ENCODE assay signal across 24 mouse cellular contexts in the genomic region with DNA sequence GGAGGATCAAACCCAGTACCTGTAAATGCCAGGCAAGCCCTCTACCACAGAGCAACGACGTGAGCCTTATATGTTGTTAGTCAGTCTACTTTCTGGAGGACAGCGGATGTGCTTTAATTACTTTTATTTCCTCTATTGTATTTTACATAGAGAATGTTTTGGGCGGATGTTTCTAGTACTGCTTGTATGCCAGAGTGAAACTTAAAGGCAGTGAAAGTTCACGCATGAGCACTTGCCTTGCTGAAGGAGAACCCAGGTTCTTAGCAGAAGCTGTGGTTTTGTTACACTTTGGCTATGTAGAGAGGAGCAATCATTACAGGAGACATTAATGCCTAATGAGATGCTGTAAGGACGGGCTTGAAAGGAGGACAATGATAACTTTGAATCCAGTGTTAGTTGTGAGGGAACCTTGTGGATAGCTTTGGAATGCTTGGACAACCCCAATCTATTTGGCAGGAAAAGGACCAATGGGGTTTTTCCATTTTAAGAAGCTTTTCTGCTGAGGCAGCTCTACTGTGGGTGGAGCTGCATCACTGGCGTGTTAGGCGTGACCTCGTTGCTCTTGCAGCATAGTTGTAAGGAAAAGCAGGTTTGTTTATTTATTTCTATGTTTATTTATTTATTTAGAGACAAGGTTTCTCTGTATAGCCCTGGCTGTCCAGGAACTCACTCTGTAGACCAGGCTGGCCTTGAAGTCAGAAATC. TPM values are rescaled to one million over a fixed set of nuclear protein-coding genes. Genes with fewer than 3 reads are reported as not detected.
DNase-seq lines count a peak whose midpoint lies in the region; ATAC-seq and TF ChIP-seq lines count a peak whose summit lies in the region.
"Had no signal": no experiment of that assay in that cellular context is flagged by ENCODE, and none has a peak within 500 bp of the region (broad histone marks: within the 10 kb centered on the region; RNA-seq: fewer than 3 reads in every experiment).

No protein-coding gene starts in this region.

- H3K27ac ChIP-seq in bone marrow macrophage, adult 2 months (ENCODE audit: insufficient read depth, low read depth, low read length): 0 out of 2 replicates have a peak overlapping the region, but pooled peaks have one; percentile 4
- H3K27ac ChIP-seq in intestine, postnatal 0 days (ENCODE audit: low read depth, low read length): no peak overlapping the region
- no peak overlapping the region for H3K27ac ChIP-seq in forebrain, embryonic 11.5 days (ENCODE audit: low read depth, low read length)
- H3K27ac ChIP-seq in hindbrain, postnatal 0 days: no peak overlapping the region
- H3K27ac ChIP-seq: embryonic facial prominence, embryonic 10.5 days; hindbrain, embryonic 12.5 days; liver, embryonic 15.5 days; neural tube, embryonic 12.5 days had no signal

- no peak overlapping the region for H3K4me3 ChIP-seq in bone marrow macrophage, adult 2 months (ENCODE audit: insufficient read depth, low read length)
- no peak overlapping the region for H3K4me3 ChIP-seq in intestine, postnatal 0 days (ENCODE audit: low read depth, low read length)
- no peak overlapping the region for H3K4me3 ChIP-seq in forebrain, embryonic 11.5 days (ENCODE audit: low read depth, low read length)
- H3K4me3 ChIP-seq in hindbrain, postnatal 0 days (ENCODE audit: low read length): no peak overlapping the region
- H3K4me3 ChIP-seq: embryonic facial prominence, embryonic 10.5 days; hindbrain, embryonic 12.5 days; liver, embryonic 15.5 days; neural tube, embryonic 12.5 days had no signal

- WGBS in intestine, postnatal 0 days: 84% methylated on average over 9 of the region's 9 CpGs
- WGBS in forebrain, embryonic 11.5 days: 90% methylated on average over 9 of the region's 9 CpGs
- 82% methylated on average over 9 of the region's 9 CpGs for WGBS in hindbrain, postnatal 0 days

- peaks cover 8% of the 10 kb centered on the region; the same call in 1 of the 2 replicates for H3K4me1 ChIP-seq in bone marrow macrophage, adult 2 months (ENCODE audit: control insufficient read depth, insufficient read depth, low read length)
- H3K4me1 ChIP-seq in intestine, postnatal 0 days (replicated peaks; ENCODE audit: control insufficient read depth, insufficient read depth, low read length): no peaks in the 10 kb centered on the region
- no peaks in the 10 kb centered on the region for H3K4me1 ChIP-seq in forebrain, embryonic 11.5 days (replicated peaks; ENCODE audit: control insufficient read depth, insufficient read depth, low read length)
- no peaks in the 10 kb centered on the region for H3K4me1 ChIP-seq in hindbrain, postnatal 0 days (ENCODE audit: insufficient read depth, low read length)
- H3K4me1 ChIP-seq: embryonic facial prominence, embryonic 10.5 days; hindbrain, embryonic 12.5 days; liver, embryonic 15.5 days; neural tube, embryonic 12.5 days had no signal

- TF ChIP-seq POLR2A in bone marrow macrophage, adult 2 months (IDR thresholded peaks at IDR 0.05; ENCODE audit: borderline replicate concordance, low read depth, low read length): no peak

- H3K4me2 ChIP-seq in intestine, postnatal 0 days (replicated peaks; ENCODE audit: low read depth): no peak overlapping the region
- H3K4me2 ChIP-seq in forebrain, embryonic 11.5 days (ENCODE audit: low read depth, low read length, severe bottlenecking): no peak overlapping the region
- H3K4me2 ChIP-seq in hindbrain, postnatal 0 days (ENCODE audit: low read depth, low read length): no peak overlapping the region
- H3K4me2 ChIP-seq: hindbrain, embryonic 12.5 days; liver, embryonic 15.5 days; midbrain, embryonic 11.5 days; neural tube, embryonic 12.5 days had no signal

- TF ChIP-seq CTCF in bone marrow macrophage, adult 2 months (IDR thresholded peaks at IDR 0.05; ENCODE audit: low read depth, low read length): no peak
- TF ChIP-seq CTCF in intestine, postnatal 0 days (IDR thresholded peaks at IDR 0.05; ENCODE audit: low read depth): no peak
- no peak for TF ChIP-seq CTCF in hindbrain, postnatal 0 days (IDR thresholded peaks at IDR 0.05; ENCODE audit: low read depth)

- no peaks in the 10 kb centered on the region for H3K9me3 ChIP-seq in intestine, postnatal 0 days (ENCODE audit: control insufficient read depth)
- no peaks in the 10 kb centered on the region for H3K9me3 ChIP-seq in forebrain, embryonic 11.5 days (ENCODE audit: control insufficient read depth, low read length)
- no peaks in the 10 kb centered on the region for H3K9me3 ChIP-seq in hindbrain, postnatal 0 days (ENCODE audit: low read length)
- H3K9me3 ChIP-seq: embryonic facial prominence, embryonic 10.5 days; hindbrain, embryonic 12.5 days; liver, embryonic 15.5 days; neural tube, embryonic 12.5 days had no signal

- peak; percentile 35; the same call in 1 of the 2 replicates for ATAC-seq in monocyte, adult 5-6 weeks (replicated peaks; ENCODE audit: insufficient number of reproducible peaks, low FRiP score, low TSS enrichment, poor library complexity, severe bottlenecking)
- no peak for ATAC-seq in intestine, postnatal 0 days
- ATAC-seq in forebrain, embryonic 11.5 days (replicated peaks; ENCODE audit: low FRiP score): no peak
- no peak for ATAC-seq in hindbrain, postnatal 0 days
- ATAC-seq: forebrain, embryonic 16.5 days; lung, postnatal 0 days had no signal

- peak; percentile 3 for DNase-seq in gastrocnemius, adult 18-20 months (ENCODE audit: low spot score)
- no peak for DNase-seq in gastrocnemius, adult 8-10 months (ENCODE audit: low spot score in 2 of 2)
- peak; percentile 28 for DNase-seq in CD4-positive helper T cell, adult 2 months (ENCODE audit: low read depth, low spot score)
- DNase-seq in forebrain, embryonic 11.5 days (ENCODE audit: low spot score): no peak
- DNase-seq in hindbrain, postnatal 0 days (ENCODE audit: low spot score): no peak
- DNase-seq: adrenal gland, postnatal 25 days; cerebellum, adult 9-10 months; gastrocnemius, postnatal 36 days; kidney, adult 9 months; kidney, postnatal 36 days had no signal

- no peaks in the 10 kb centered on the region for H3K36me3 ChIP-seq in intestine, postnatal 0 days (ENCODE audit: control insufficient read depth, insufficient read depth)
- H3K36me3 ChIP-seq in forebrain, embryonic 11.5 days (ENCODE audit: control insufficient read depth, insufficient read depth, low read length): no peaks in the 10 kb centered on the region
- H3K36me3 ChIP-seq in hindbrain, postnatal 0 days (ENCODE audit: insufficient read depth, low read length): no peaks in the 10 kb centered on the region
- H3K36me3 ChIP-seq: embryonic facial prominence, embryonic 10.5 days; hindbrain, embryonic 12.5 days; liver, embryonic 15.5 days; neural tube, embryonic 12.5 days had no signal

- no peak overlapping the region for H3K9ac ChIP-seq in intestine, postnatal 0 days (ENCODE audit: low read depth, low read length)
- H3K9ac ChIP-seq in forebrain, embryonic 11.5 days (ENCODE audit: low read length): no peak overlapping the region
- no peak overlapping the region for H3K9ac ChIP-seq in hindbrain, postnatal 0 days (replicated peaks; ENCODE audit: low read length)
- H3K9ac ChIP-seq: hindbrain, embryonic 12.5 days; liver, embryonic 15.5 days; neural tube, embryonic 12.5 days had no signal

- H3K27me3 ChIP-seq in intestine, postnatal 0 days (replicated peaks; ENCODE audit: control insufficient read depth, insufficient read depth, low read length): no peaks in the 10 kb centered on the region
- H3K27me3 ChIP-seq in forebrain, embryonic 11.5 days (ENCODE audit: control insufficient read depth, insufficient read depth, low read length): no peaks in the 10 kb centered on the region
- no peaks in the 10 kb centered on the region for H3K27me3 ChIP-seq in hindbrain, postnatal 0 days (ENCODE audit: insufficient read depth, low read length)
- H3K27me3 ChIP-seq: hindbrain, embryonic 12.5 days; liver, embryonic 15.5 days; neural tube, embryonic 12.5 days had no signal

RNA-seq across cellular contexts. Expression of gene Map3k19, which starts 4.3 kb away (rescaled TPM):
- under 1 TPM in 1 of 2 experiments, not detected in 1; 0.05 TPM for total RNA-seq in gastrocnemius, adult 18-20 months (2021)
- under 1 TPM in 1 of 4 experiments, not detected in 3; 0.08 TPM for total RNA-seq in gastrocnemius, adult 8-10 months (2022)
- not detected in 2 replicates for polyA plus RNA-seq in bone marrow macrophage, adult 2 months (2012; ENCODE audit: insufficient read depth, insufficient read length, missing spikeins)
- total RNA-seq in monocyte, adult 5-6 weeks (2017): 0.19 to 1.3 TPM (median 0.78 TPM) in 3 replicates
- not detected in 2 replicates for polyA plus RNA-seq in intestine, postnatal 0 days (2015; fragmentation: Nextera tagmentation; extraction: Ambion mirVana)
- polyA plus RNA-seq in forebrain, embryonic 11.5 days (2014; fragmentation: Nextera tagmentation; extraction: Ambion mirVana): not detected in 2 replicates
- total RNA-seq in hindbrain, postnatal 0 days (2014; rRNA removed): 2.5 and 3.6 TPM in 2 replicates
- 0.94 and 0.95 TPM in 2 replicates for polyA plus RNA-seq in hindbrain, postnatal 0 days (2015; fragmentation: Nextera tagmentation; extraction: Ambion mirVana)
- total RNA-seq: gastrocnemius, postnatal 36 days; heart, postnatal 25 days had no signal
- polyA plus RNA-seq: heart, embryonic 14.5 days; intestine, embryonic 14.5 days; limb, embryonic 14.5 days; neural tube, embryonic 12.5 days had no signal

RNA-seq across cellular contexts. Expression of gene Rab3gap1, which starts 9.5 kb away (rescaled TPM):
- total RNA-seq in gastrocnemius, adult 18-20 months (2021): 10 to 100 TPM; 22.1 to 25.0 TPM
- 10 to 100 TPM; 21.4 to 25.3 (median 23.2) TPM for total RNA-seq in gastrocnemius, adult 8-10 months (2022)
- 20.6 and 22.9 TPM in 2 replicates for polyA plus RNA-seq in bone marrow macrophage, adult 2 months (2012; ENCODE audit: insufficient read depth, insufficient read length, missing spikeins)
- total RNA-seq in monocyte, adult 5-6 weeks (2017): 48.1 to 66.4 TPM (median 49.2 TPM) in 3 replicates
- 12.5 and 13.0 TPM in 2 replicates for polyA plus RNA-seq in intestine, postnatal 0 days (2015; fragmentation: Nextera tagmentation; extraction: Ambion mirVana)
- polyA plus RNA-seq in forebrain, embryonic 11.5 days (2014; fragmentation: Nextera tagmentation; extraction: Ambion mirVana): 15.4 and 17.7 TPM in 2 replicates
- 25.1 and 28.0 TPM in 2 replicates for total RNA-seq in hindbrain, postnatal 0 days (2014; rRNA removed)
- polyA plus RNA-seq in hindbrain, postnatal 0 days (2015; fragmentation: Nextera tagmentation; extraction: Ambion mirVana): 17.4 and 18.7 TPM in 2 replicates

Comparison
In these comparisons a context has a peak if more than half of its experiments do, and no peak if none do; other contexts are left out.
1. DNase-seq: peak in gastrocnemius, adult 18-20 months (single experiment) and CD4-positive helper T cell, adult 2 months (single experiment); none in gastrocnemius, adult 8-10 months (0 of 2), forebrain, embryonic 11.5 days (single experiment) and hindbrain, postnatal 0 days (single experiment).